Mouse (Mus musculus): ENCODE measurements at regions not wholly inside any gene's neighbourhood (a gene's known extent, or its start where the extent isn't known, plus 50 kb on each side); places are given as distances from the start of the nearest gene placed in this dataset.
A peak's percentile ranks its signal among the peaks of the same experiment; 100 is the strongest.

- H3K4me3 ChIP-seq (ENCODE audit: low read depth, low read length), result no peak overlapping the region
- no peak overlapping the region for H3K9ac ChIP-seq (ENCODE audit: low read depth, low read length)
- 0 out of 2 replicates have a peak, but pooled peaks have one; percentile 25 for ATAC-seq (replicated peaks; ENCODE audit: insufficient number of reproducible peaks, low FRiP score, low TSS enrichment)
- 16% methylated on average over 12 of the region's 12 CpGs for WGBS (ENCODE audit: insufficient replicate concordance)
- H3K4me2 ChIP-seq, result peak overlapping the region; percentile 43
- H3K4me1 ChIP-seq (ENCODE audit: control insufficient read depth, insufficient read depth, low read length), result peaks cover 19% of the 10 kb centered on the region
- peak overlapping the region; percentile 74 for H3K27ac ChIP-seq (ENCODE audit: low read depth, low read length)
- H3K9me3 ChIP-seq (replicated peaks; ENCODE audit: control insufficient read depth, low read length), result no peaks in the 10 kb centered on the region
- H3K36me3 ChIP-seq (ENCODE audit: control insufficient read depth, insufficient read depth, low read length), result no peaks in the 10 kb centered on the region
- no peaks in the 10 kb centered on the region for H3K27me3 ChIP-seq (ENCODE audit: control insufficient read depth, insufficient read depth, low read length)
These were observed 231.0 kb upstream of the Mpped2 start for GRCm38 (mm10) chr2:106461973-106462637.

DNA sequence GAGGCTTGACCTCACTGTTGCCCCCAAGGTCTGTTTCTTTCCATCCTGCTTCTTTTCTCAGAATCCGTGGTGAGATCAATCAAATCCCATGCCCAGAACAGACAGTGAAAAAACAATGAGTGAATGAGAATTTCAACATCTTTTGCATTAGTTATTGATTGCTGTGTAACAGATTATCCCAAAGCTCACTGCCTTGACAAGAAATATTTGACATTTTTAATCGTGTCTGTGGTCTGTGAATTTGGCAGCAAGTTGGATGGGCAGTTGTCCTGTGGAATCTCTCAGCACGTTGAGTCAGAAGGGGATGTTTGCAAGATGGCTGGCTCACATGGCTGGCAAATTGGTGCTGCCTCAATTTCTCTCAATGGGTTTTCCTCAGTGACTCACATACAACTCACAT, 228.0 kb upstream of the Mpped2 start:
- no peak overlapping the region for H3K9ac ChIP-seq (ENCODE audit: low read depth, low read length)
- H3K4me2 ChIP-seq, result no peak overlapping the region
- H3K27ac ChIP-seq (ENCODE audit: low read depth, low read length), result no peak overlapping the region
- H3K4me3 ChIP-seq (ENCODE audit: low read depth, low read length), result no peak overlapping the region
- H3K36me3 ChIP-seq (ENCODE audit: control insufficient read depth, insufficient read depth, low read length), result no peaks in the 10 kb centered on the region
- ATAC-seq (replicated peaks; ENCODE audit: insufficient number of reproducible peaks, low FRiP score, low TSS enrichment), result no peak
- peaks cover 19% of the 10 kb centered on the region for H3K4me1 ChIP-seq (ENCODE audit: control insufficient read depth, insufficient read depth, low read length)
- no peaks in the 10 kb centered on the region for H3K9me3 ChIP-seq (replicated peaks; ENCODE audit: control insufficient read depth, low read length)
- WGBS (ENCODE audit: insufficient replicate concordance), result 58% methylated on average over 3 of the region's 3 CpGs
- no peaks in the 10 kb centered on the region for H3K27me3 ChIP-seq (ENCODE audit: control insufficient read depth, insufficient read depth, low read length)

DNA sequence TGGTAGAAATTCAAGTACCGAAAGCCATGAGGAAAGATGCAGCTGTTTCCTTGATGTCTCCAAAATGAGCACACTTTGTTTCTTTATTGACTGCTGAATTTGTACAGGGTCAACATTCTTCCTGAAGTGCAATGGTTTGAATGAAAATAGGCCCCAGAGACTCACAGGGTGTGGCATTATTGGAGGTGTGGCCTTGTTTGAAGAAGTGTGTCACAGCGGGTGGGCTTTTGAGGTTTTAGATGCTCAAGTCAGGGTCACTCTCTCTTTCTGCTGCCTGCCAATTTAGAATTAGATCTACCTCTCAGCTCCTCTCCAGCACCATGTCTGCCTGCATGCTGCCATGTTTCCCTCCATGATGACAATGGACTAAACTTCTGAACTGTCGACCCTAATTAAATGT, 227.2 kb upstream of the Mpped2 start:
- no peak overlapping the region for H3K27ac ChIP-seq (ENCODE audit: low read depth, low read length)
- 85% methylated on average over 3 of the region's 3 CpGs for WGBS (ENCODE audit: insufficient replicate concordance)
- no peak overlapping the region for H3K4me2 ChIP-seq
- H3K27me3 ChIP-seq (ENCODE audit: control insufficient read depth, insufficient read depth, low read length), result no peaks in the 10 kb centered on the region
- no peak overlapping the region for H3K4me3 ChIP-seq (ENCODE audit: low read depth, low read length)
- no peaks in the 10 kb centered on the region for H3K36me3 ChIP-seq (ENCODE audit: control insufficient read depth, insufficient read depth, low read length)
- no peak overlapping the region for H3K9ac ChIP-seq (ENCODE audit: low read depth, low read length)
- ATAC-seq (replicated peaks; ENCODE audit: insufficient number of reproducible peaks, low FRiP score, low TSS enrichment), result no peak
- H3K9me3 ChIP-seq (replicated peaks; ENCODE audit: control insufficient read depth, low read length), result no peaks in the 10 kb centered on the region
- peaks cover 14% of the 10 kb centered on the region for H3K4me1 ChIP-seq (ENCODE audit: control insufficient read depth, insufficient read depth, low read length)

DNA sequence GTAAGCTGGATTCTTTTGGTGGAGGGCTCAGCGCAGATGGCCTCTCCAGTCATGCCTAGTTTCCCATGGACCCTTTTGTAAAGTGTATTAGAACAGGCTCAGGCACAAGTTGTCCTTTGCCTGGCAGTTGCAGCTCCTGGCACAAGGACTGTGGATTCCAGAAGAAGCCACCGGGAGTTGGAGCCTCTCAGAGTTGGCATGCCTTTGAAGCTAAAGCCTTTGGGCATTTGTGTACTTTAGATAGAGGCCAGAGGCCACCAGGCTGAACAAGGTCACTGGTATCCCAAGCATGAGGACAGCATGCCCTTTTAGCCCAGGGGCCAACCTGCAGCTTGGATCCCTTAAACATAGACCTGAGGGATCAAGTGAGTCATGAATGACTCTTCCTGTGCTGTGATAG, 223.9 kb upstream of the Mpped2 start:
- WGBS (ENCODE audit: insufficient replicate concordance), result 68% methylated on average over 2 of the region's 2 CpGs
- 0 out of 2 replicates have a peak, but pooled peaks cover 2% of the 10 kb centered on the region for H3K4me1 ChIP-seq (ENCODE audit: control insufficient read depth, insufficient read depth, low read length)
- no peak overlapping the region for H3K9ac ChIP-seq (ENCODE audit: low read depth, low read length)
- H3K4me2 ChIP-seq, result no peak overlapping the region
- no peaks in the 10 kb centered on the region for H3K9me3 ChIP-seq (replicated peaks; ENCODE audit: control insufficient read depth, low read length)
- H3K36me3 ChIP-seq (ENCODE audit: control insufficient read depth, insufficient read depth, low read length), result no peaks in the 10 kb centered on the region
- H3K27ac ChIP-seq (ENCODE audit: low read depth, low read length), result no peak overlapping the region
- no peak overlapping the region for H3K4me3 ChIP-seq (ENCODE audit: low read depth, low read length)
- H3K27me3 ChIP-seq (ENCODE audit: control insufficient read depth, insufficient read depth, low read length), result no peaks in the 10 kb centered on the region
- no peak for ATAC-seq (replicated peaks; ENCODE audit: insufficient number of reproducible peaks, low FRiP score, low TSS enrichment)

GRCm38 (mm10) chr2:106473458-106473857, 219.6 kb upstream of the Mpped2 start:
- H3K4me2 ChIP-seq, result no peak overlapping the region
- no peaks in the 10 kb centered on the region for H3K9me3 ChIP-seq (replicated peaks; ENCODE audit: control insufficient read depth, low read length)
- H3K27me3 ChIP-seq (ENCODE audit: control insufficient read depth, insufficient read depth, low read length), result no peaks in the 10 kb centered on the region
- H3K4me3 ChIP-seq (ENCODE audit: low read depth, low read length), result no peak overlapping the region
- 81% methylated on average over 3 of the region's 3 CpGs for WGBS (ENCODE audit: insufficient replicate concordance)
- H3K9ac ChIP-seq (ENCODE audit: low read depth, low read length), result no peak overlapping the region
- no peak for ATAC-seq (replicated peaks; ENCODE audit: insufficient number of reproducible peaks, low FRiP score, low TSS enrichment)
- no peaks in the 10 kb centered on the region for H3K36me3 ChIP-seq (ENCODE audit: control insufficient read depth, insufficient read depth, low read length)
- H3K4me1 ChIP-seq (ENCODE audit: control insufficient read depth, insufficient read depth, low read length), result 0 out of 2 replicates have a peak, but pooled peaks cover 2% of the 10 kb centered on the region
- no peak overlapping the region for H3K27ac ChIP-seq (ENCODE audit: low read depth, low read length)

- Histone ChIP-seq H3K4me1 (ENCODE audit: control insufficient read depth, insufficient read depth, low read length) (no peaks in the 10 kb centered on the region), H3K27ac (ENCODE audit: low read depth, low read length) (no peak overlapping the region), H3K4me2 (no peak overlapping the region), H3K36me3 (ENCODE audit: control insufficient read depth, insufficient read depth, low read length) (no peaks in the 10 kb centered on the region), H3K9ac (ENCODE audit: low read depth, low read length) (no peak overlapping the region), H3K9me3 (replicated peaks; ENCODE audit: control insufficient read depth, low read length) (no peaks in the 10 kb centered on the region), H3K4me3 (ENCODE audit: low read depth, low read length) (no peak overlapping the region), H3K27me3 (ENCODE audit: control insufficient read depth, insufficient read depth, low read length) (no peaks in the 10 kb centered on the region)
- no peak for ATAC-seq (replicated peaks; ENCODE audit: insufficient number of reproducible peaks, low FRiP score, low TSS enrichment)
- 76% methylated on average over 2 of the region's 2 CpGs for WGBS (ENCODE audit: insufficient replicate concordance)
These were observed 215.1 kb upstream of the Mpped2 start for GRCm38 (mm10) chr2:106477991-106478390.

DNA sequence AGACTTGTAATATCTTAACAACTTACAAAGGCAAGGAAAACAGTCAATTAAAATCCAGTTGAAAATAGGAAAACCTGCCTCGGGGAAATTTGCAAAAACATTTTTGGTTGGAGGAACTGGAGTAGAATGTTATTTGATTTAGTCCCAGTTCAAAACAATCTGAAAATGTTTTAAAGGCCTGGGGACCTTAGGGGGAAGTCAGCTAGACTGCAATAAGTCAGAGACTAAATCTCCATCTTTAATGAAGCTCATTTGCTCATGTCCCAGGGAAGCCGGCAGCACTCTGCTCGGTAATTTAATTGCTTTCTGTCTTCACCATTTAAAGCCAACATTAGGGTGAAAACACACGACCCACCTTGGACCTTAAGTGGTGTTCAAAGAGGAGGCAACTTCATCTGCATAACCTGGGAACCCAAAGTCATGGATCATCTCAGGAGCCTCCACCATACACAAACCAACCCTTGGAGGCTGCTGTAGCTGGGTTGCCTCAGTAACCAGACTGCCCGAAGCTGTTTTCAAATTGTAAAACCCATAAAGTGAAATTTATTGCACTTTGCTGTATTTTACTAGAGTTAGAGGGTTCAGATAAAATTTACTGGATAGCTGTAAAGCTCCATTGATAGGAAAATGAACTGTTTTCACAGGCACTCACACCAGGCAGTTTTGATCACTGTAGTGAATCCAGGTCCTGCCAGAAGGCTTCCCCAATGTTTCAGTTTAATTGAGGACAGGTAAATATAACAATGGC, 205.6 kb upstream of the Mpped2 start:
- 73% methylated on average over 5 of the region's 5 CpGs for WGBS (ENCODE audit: insufficient replicate concordance)
- Histone ChIP-seq H3K4me2 (no peak overlapping the region), H3K9me3 (replicated peaks; ENCODE audit: control insufficient read depth, low read length) (no peaks in the 10 kb centered on the region), H3K9ac (ENCODE audit: low read depth, low read length) (no peak overlapping the region), H3K27me3 (ENCODE audit: control insufficient read depth, insufficient read depth, low read length) (no peaks in the 10 kb centered on the region), H3K4me3 (ENCODE audit: low read depth, low read length) (no peak overlapping the region), H3K4me1 (ENCODE audit: control insufficient read depth, insufficient read depth, low read length) (no peaks in the 10 kb centered on the region), H3K36me3 (ENCODE audit: control insufficient read depth, insufficient read depth, low read length) (no peaks in the 10 kb centered on the region), H3K27ac (ENCODE audit: low read depth, low read length) (no peak overlapping the region)
- no peak for ATAC-seq (replicated peaks; ENCODE audit: insufficient number of reproducible peaks, low FRiP score, low TSS enrichment)

GRCm38 (mm10) chr2:106498735-106499134, 194.3 kb upstream of the Mpped2 start:
- no peaks in the 10 kb centered on the region for H3K36me3 ChIP-seq (ENCODE audit: control insufficient read depth, insufficient read depth, low read length)
- no peak for ATAC-seq (replicated peaks; ENCODE audit: insufficient number of reproducible peaks, low FRiP score, low TSS enrichment)
- H3K4me1 ChIP-seq (ENCODE audit: control insufficient read depth, insufficient read depth, low read length), result no peaks in the 10 kb centered on the region
- no peak overlapping the region for H3K9ac ChIP-seq (ENCODE audit: low read depth, low read length)
- H3K4me3 ChIP-seq (ENCODE audit: low read depth, low read length), result no peak overlapping the region
- no peak overlapping the region for H3K4me2 ChIP-seq
- H3K27ac ChIP-seq (ENCODE audit: low read depth, low read length), result no peak overlapping the region
- no peaks in the 10 kb centered on the region for H3K9me3 ChIP-seq (replicated peaks; ENCODE audit: control insufficient read depth, low read length)
- no peaks in the 10 kb centered on the region for H3K27me3 ChIP-seq (ENCODE audit: control insufficient read depth, insufficient read depth, low read length)

Measured in heart, embryonic 11.5 days (tissue).